Mouse (Mus musculus): Measurements from ENCODE around the gene 2810408A11Rik. TPM values are rescaled to one million over a fixed set of nuclear protein-coding genes. Genes with fewer than 3 reads are reported as not detected.
A peak's percentile ranks its signal among the peaks of the same experiment; 100 is the strongest.

Gene 2810408A11Rik
- polyA plus RNA-seq, 1 experiment from 2014 or later: 3.6 TPM

DNA sequence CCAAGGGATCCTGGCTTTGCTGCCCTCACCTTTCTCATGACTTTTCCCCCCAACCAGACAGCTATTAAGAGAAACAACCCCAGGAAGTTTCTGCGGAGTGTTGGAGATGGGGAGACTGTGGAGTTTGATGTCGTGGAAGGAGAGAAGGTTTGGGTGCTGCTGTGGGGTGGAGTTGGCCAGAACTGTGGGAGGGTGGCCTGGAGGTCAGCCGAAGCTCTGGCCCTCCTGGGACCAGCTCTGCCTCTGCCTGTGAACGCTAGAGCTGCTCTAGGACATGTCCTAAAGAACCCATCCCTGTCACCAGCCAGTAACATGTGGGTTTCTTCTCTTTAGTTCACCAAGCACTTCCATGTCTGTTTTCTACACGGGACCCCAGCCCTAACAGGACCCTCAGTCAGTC, 38.4 kb upstream of the 2810408A11Rik start:
- ChIA-PET POLR2A (interaction anchor here (0.6 kb wide), 1 partner anchor 36 kb away, joined by 3 read pairs; no protein-coding TSS in a partner anchor), CTCF (interaction anchor here (3.7 kb wide), 1 partner anchor 9 kb away, joined by 26 read pairs; the partner anchor contains the start of gene Slc2a4)
- peaks cover 18% of the 10 kb centered on the region for H3K27me3 ChIP-seq
- TF ChIP-seq CTCF (IDR thresholded peaks at IDR 0.05): no peak
- in situ Hi-C loops (cut with MboI; ENCODE audit: low pct_unique_long_range_greater_than_20kb): loop anchor here (10.0 kb wide), 1 partner anchor 276 kb away; the partner anchor contains the start of gene Slc16a11
- no peak for ATAC-seq
- no peak for DNase-seq (ENCODE audit: low read depth, low spot score)

DNA sequence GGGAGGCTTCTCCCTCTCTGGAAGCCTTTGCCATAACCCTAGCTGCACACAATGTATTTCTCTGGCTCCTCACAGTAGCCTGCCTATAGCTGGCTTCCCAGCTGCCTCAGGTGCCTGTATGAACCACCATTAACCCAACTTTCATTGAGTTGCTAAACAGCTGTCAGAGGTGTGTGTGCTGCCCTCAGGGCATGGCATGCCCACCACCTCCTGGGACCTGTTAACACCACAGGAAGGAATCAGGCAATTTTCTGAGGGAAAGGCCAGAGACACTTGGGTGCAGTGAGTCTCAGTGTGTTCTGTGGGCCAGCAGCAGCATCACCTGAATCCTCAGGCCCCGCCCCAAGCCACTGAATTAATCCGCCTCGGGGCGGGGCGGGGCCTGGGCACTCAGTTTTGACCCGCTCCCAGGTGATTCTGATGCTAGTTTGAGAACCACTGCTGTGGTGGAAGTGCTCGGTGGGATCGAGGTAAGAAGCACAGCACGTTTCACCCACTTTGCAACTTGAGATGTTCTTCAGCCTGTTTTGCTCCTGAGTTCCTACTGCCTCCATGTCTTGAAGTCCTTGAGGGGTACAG, 37.7 kb upstream of the 2810408A11Rik start:
- CTCF ChIA-PET: interaction anchor here (1.4 to 3.7 kb wide), 2 partner anchors 10 to 15 kb away, joined by 3 to 26 read pairs; partner anchors contain the start of gene Slc2a4
- POLR2A ChIA-PET: no interaction called here
- TF ChIP-seq CTCF (IDR thresholded peaks at IDR 0.05): no peak
- ATAC-seq (no peak), DNase-seq (ENCODE audit: low read depth, low spot score) (no peak)
- in situ Hi-C loops (cut with MboI; ENCODE audit: low pct_unique_long_range_greater_than_20kb): loop anchor here (10.0 kb wide), 1 partner anchor 276 kb away; the partner anchor contains the start of gene Slc16a11
- peaks cover 14% of the 10 kb centered on the region for H3K27me3 ChIP-seq

DNA sequence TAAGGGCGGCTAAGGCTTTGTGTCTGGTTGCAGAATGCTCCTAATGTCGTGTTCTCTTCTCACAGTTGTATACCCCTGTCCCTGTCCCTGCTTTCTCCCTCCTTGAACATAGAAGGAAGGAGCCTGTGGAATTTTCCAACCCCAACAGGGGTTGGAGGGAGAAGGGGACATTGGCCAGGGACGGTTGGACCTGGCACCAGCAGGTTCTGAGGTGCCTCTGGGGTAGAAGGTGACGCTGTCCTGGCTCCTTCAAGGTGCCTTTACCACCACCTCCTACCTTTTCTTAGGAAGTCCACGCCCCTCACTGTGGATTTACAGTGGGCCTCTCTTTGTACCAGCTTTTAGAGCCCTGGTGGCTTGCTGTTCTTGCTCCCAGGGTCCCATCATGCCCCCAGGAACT, 37.0 kb upstream of the 2810408A11Rik start:
- H3K27me3 ChIP-seq: peaks cover 9% of the 10 kb centered on the region
- ChIA-PET POLR2A (interaction anchor here (1.1 to 2.0 kb wide), 2 partner anchors 13 to 17 kb away, joined by 3 to 7 read pairs; partner anchors contain the start of gene Eif5a), CTCF (interaction anchor here (0.9 to 3.7 kb wide), 3 partner anchors 11 to 61 kb away, joined by 3 to 26 read pairs (median 3); partner anchors contain the start of gene Slc2a4)
- in situ Hi-C loops (cut with MboI; ENCODE audit: low pct_unique_long_range_greater_than_20kb): loop anchor here (10.0 kb wide), 1 partner anchor 277 kb away; the partner anchor contains the start of gene Slc16a11
- DNase-seq (ENCODE audit: low read depth, low spot score) (no peak), ATAC-seq (no peak)
- TF ChIP-seq CTCF (IDR thresholded peaks at IDR 0.05): no peak

DNA sequence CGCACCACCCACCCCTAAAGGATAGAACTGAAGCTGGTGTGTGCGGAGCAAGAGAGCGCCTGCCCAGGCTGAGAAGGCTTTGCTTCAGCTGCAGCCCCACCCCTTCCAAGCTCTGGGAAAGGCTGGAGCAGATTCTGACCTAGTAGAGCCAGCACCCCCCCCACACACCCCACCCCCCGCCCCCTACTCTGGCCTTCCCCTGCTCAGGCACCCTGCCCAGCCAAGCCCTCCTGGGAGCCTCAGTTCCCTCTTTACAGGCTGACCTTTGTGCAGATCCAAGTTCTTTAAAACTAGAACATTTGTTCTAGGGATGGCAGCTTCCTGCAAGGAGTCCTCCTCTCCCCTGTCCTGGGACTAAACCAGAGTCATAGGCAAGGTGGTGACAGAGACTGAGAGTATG, 36.6 kb upstream of the 2810408A11Rik start:
- DNase-seq (ENCODE audit: low read depth, low spot score) (no peak), ATAC-seq (no peak)
- ChIA-PET POLR2A (interaction anchor here (1.1 to 2.0 kb wide), 2 partner anchors 14 to 17 kb away, joined by 3 to 7 read pairs; partner anchors contain the start of gene Eif5a), CTCF (interaction anchor here (0.9 to 3.7 kb wide), 4 partner anchors 11 to 60 kb away, joined by 3 to 26 read pairs (median 3); partner anchors contain the start of gene Slc2a4)
- in situ Hi-C loops (cut with MboI; ENCODE audit: low pct_unique_long_range_greater_than_20kb): loop anchor here (10.0 kb wide), 1 partner anchor 277 kb away; the partner anchor contains the start of gene Slc16a11
- no peak for TF ChIP-seq CTCF (IDR thresholded peaks at IDR 0.05)
- peaks cover 9% of the 10 kb centered on the region for H3K27me3 ChIP-seq

DNA sequence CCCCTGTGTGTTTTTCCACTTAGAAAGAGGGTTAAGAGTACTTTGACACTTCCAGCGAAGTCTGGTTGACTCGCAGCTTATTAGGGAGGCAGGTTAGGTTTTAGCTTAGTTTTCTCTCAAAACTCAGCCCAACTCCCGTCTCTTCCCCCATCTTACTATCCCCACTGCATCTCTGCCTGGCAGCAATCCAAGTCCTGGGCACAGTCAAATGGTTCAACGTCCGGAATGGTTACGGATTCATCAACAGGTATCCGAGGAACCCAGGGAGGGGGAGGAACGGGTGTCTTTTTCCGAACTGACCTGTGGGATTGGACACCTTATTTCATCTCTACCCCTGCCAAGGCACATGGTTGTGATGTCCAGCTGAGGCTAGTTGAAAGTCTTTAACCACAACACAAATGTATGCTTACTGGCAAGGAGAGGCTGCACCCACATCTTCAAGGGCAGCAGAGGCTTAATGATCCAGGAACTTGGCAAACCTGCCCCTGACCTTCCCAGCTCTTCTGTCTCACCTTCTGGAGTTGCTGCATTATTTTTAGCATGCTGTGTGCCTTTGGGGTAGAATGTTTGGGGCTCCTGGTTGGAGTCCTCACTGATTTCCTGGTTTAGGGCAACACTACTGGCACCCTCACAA, 36.0 kb upstream of the 2810408A11Rik start:
- DNase-seq (ENCODE audit: low read depth, low spot score): no peak
- CTCF ChIA-PET: interaction anchor here (0.9 to 3.7 kb wide), 5 partner anchors 12 to 60 kb away, joined by 3 to 26 read pairs (median 3); partner anchors contain the start of genes Kctd11 and Slc2a4
- ATAC-seq: no peak
- H3K27me3 ChIP-seq: peaks cover 9% of the 10 kb centered on the region
- no peak for TF ChIP-seq CTCF (IDR thresholded peaks at IDR 0.05)
- POLR2A ChIA-PET: interaction anchor here (0.7 to 2.0 kb wide), 3 partner anchors 10 to 16 kb away, joined by 3 to 7 read pairs (median 3); partner anchors contain the start of gene Eif5a
- in situ Hi-C loops (cut with MboI; ENCODE audit: low pct_unique_long_range_greater_than_20kb): loop anchor here (10.0 kb wide), 1 partner anchor 278 kb away; the partner anchor contains the start of gene Slc16a11

DNA sequence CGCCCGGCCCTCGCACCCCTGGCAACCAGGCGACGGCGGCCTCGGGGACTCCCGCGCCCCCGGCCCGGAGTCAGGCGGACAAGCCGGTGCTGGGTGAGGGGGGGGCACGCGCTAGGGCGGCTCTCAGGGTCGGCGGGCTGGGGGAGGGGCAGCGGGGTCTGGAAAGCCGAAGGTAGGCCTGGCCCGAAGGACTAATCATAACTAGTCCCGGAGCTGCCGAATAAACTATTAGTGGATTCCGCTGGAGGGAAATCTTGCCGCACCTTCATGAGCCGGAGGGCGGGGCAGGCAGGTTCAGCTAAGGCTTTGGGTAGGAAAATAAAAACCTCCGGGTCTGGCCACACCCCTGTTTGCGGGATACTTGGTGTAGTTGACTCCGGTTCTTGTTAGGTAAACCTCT, 35.4 kb upstream of the 2810408A11Rik start:
- ChIA-PET POLR2A (interaction anchor here (0.6 to 2.0 kb wide), 3 partner anchors 11 to 568 kb away, joined by 3 to 7 read pairs (median 3); partner anchors contain the start of gene Eif5a), CTCF (interaction anchor here (1.3 to 3.7 kb wide), 2 partner anchors 12 to 55 kb away, joined by 3 to 26 read pairs; partner anchors contain the start of genes Kctd11 and Slc2a4)
- peaks cover 9% of the 10 kb centered on the region for H3K27me3 ChIP-seq
- in situ Hi-C loops (cut with MboI; ENCODE audit: low pct_unique_long_range_greater_than_20kb): loop anchor here (10.0 kb wide), 1 partner anchor 279 kb away; the partner anchor contains the start of gene Slc16a11
- no peak for TF ChIP-seq CTCF (IDR thresholded peaks at IDR 0.05)
- DNase-seq (ENCODE audit: low read depth, low spot score) (no peak), ATAC-seq (no peak)

DNA sequence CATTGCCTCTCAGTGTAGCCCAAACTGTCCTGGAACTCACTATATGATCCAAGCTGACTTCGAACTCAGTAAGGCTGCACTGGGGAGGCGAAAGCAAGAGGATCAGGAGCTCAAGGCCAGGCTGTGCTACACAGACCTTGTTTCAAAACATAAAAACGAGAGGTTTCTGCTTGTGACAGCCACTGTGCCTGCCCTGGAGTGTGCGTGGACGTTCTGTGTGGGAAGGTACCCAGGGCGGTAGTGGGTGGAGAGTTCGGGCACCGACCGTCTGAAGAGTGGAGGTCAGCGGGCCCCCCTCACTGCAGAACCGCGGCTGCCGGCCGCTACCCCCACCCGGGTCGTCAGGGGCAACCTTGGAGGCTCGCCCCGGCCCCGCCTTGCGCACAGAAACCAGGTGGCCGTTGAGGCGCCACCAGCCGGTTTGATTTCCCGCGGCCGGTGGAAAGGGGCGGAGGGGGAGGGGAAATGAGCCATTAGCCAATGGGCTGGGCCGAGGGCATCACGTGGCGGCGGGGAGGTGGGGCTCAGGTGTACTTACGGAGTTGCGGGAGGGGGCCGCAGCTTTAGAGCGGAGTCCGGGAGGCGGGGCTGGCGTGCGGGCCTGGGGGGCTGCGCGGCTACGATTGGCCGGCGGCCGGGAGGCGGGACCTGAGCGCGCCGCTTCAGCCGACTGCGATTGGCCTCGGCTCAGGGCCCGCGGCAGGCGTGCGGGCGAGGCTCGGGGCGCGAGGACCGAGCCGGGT, 34.5 kb upstream of the 2810408A11Rik start, which contains the start of gene Ybx2:
TSS of gene Ybx2 (plus strand) at position 660 of the 743 bp plus-strand sequence.
- ChIA-PET POLR2A (no interaction called here), CTCF (interaction anchor here (1.3 to 4.8 kb wide), 6 partner anchors 9 to 61 kb away, joined by 3 to 85 read pairs (median 7); partner anchors contain the start of genes Ctdnep1, Eif5a, Kctd11 and Slc2a4)
- H3K27me3 ChIP-seq: peaks cover 8% of the 10 kb centered on the region
- ATAC-seq (peak; percentile 67), DNase-seq (ENCODE audit: low read depth, low spot score) (no peak)
- no peak for TF ChIP-seq CTCF (IDR thresholded peaks at IDR 0.05)
- in situ Hi-C loops (cut with MboI; ENCODE audit: low pct_unique_long_range_greater_than_20kb): loop anchor here (10.0 kb wide), 1 partner anchor 279 kb away; the partner anchor contains the start of gene Slc16a11

DNA sequence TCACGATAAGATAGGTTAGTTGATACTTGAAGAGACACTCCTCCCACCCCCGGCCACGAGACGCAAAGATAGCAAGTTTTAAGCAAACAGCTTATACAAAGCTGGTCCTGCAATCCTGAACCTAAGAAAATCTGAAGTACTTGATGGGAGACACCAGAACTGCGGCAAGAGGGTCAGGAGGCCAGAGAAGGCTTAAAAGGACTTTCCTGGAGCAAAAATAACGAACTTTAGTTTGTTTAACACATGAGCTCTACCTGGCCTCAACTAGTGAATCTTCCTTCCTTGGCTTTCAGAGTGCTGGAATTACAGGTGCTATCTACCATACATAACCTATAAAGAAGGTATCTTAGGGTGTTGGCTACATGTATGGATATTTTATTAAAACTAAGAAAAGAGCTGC, 33.9 kb upstream of the 2810408A11Rik start:
- ChIA-PET POLR2A (no interaction called here), CTCF (interaction anchor here (1.1 to 4.8 kb wide), 9 partner anchors 9 to 204 kb away, joined by 3 to 85 read pairs (median 5); partner anchors contain the start of genes Ctdnep1, Eif5a and Slc2a4)
- ATAC-seq (no peak), DNase-seq (ENCODE audit: low read depth, low spot score) (no peak)
- TF ChIP-seq CTCF (IDR thresholded peaks at IDR 0.05): no peak
- H3K27me3 ChIP-seq: peaks cover 6% of the 10 kb centered on the region
- in situ Hi-C loops (cut with MboI; ENCODE audit: low pct_unique_long_range_greater_than_20kb): loop anchor here (10.0 kb wide), 1 partner anchor 280 kb away; the partner anchor contains the start of gene Slc16a11

DNA sequence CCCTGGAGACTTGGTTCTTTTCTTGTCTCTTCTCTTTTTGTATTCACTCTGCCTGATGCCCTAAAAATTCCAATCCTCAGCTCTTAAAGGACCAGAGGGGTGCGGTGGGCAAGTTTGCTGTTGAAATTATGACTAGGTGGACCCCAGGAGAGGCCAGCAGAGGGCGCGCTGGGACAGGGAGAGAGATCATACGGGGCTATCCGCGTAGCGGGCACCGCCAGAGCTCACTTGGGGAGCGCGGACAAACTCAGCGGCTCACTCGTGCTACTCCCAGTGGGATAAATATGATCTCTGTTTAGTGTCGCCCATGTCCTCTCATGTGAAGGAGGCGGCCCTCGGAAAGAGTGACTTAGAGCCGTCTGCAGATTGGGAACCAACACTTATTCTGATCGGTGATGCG, 33.4 kb upstream of the 2810408A11Rik start:
- ChIA-PET CTCF (interaction anchor here (1.1 to 4.8 kb wide), 12 partner anchors 10 to 203 kb away, joined by 3 to 85 read pairs (median 4); partner anchors contain the start of genes 2810408A11Rik, Ctdnep1, Eif5a and Neurl4), POLR2A (interaction anchor here (0.6 kb wide), 2 partner anchors 10 to 210 kb away, joined by 3 read pairs; no protein-coding TSS in a partner anchor)
- ATAC-seq: peak; percentile 44
- H3K27me3 ChIP-seq: peaks cover 6% of the 10 kb centered on the region
- in situ Hi-C loops (cut with MboI; ENCODE audit: low pct_unique_long_range_greater_than_20kb): loop anchor here (10.0 kb wide), 1 partner anchor 281 kb away; the partner anchor contains the start of gene Slc16a11
- DNase-seq (ENCODE audit: low read depth, low spot score): no peak
- TF ChIP-seq CTCF (IDR thresholded peaks at IDR 0.05): peak; percentile 95
